Mouse (Mus musculus) liver, adult 2 months (tissue): ENCODE data around the gene Tmem82. TPM values are rescaled to one million over a fixed set of nuclear protein-coding genes. Genes with fewer than 3 reads are reported as not detected.

Source experiments
- DNase-seq: peaks from one replicate; pipeline ENCODE4 v3.0.0-alpha.2; 2011; ENCODE audit warnings: low read depth, low spot score; ENCODE audit errors: extremely low read depth
- H3K27ac ChIP-seq: fragments of 200-500 bp; replicated peaks from 2 replicates; pipeline ENCODE4 v1.5.1; 2012; ENCODE audit warnings: low read depth, mild to moderate bottlenecking, control low read depth, inconsistent platforms, low read length; ENCODE audit not compliant: insufficient read depth
- H3K27me3 ChIP-seq: fragments of 200-500 bp; 2 replicates; pipeline ENCODE4 v1.6.1; 2012; ENCODE audit warnings: mild to moderate bottlenecking, moderate library complexity, low read length, inconsistent platforms; ENCODE audit not compliant: control insufficient read depth, insufficient read depth
- H3K36me3 ChIP-seq: fragments of 200-500 bp; 2 replicates; pipeline ENCODE4 v1.6.1; 2012; ENCODE audit warnings: low read length, inconsistent platforms; ENCODE audit not compliant: control insufficient read depth, insufficient read depth
- H3K4me1 ChIP-seq: fragments of 200-500 bp; 2 replicates; pipeline ENCODE4 v1.6.1; 2011; ENCODE audit warnings: low read length; ENCODE audit not compliant: control insufficient read depth, insufficient read depth
- H3K4me3 ChIP-seq: fragments of 200-500 bp; 2 replicates; pipeline ENCODE4 v1.5.1; 2011; ENCODE audit warnings: low read depth, mild to moderate bottlenecking, control low read depth, low read length, moderate library complexity; ENCODE audit not compliant: insufficient read depth
- H3K79me2 ChIP-seq: fragments of 200-500 bp; 2 replicates; pipeline ENCODE4 v1.6.1; 2012; ENCODE audit warnings: inconsistent platforms, mild to moderate bottlenecking, low read length, moderate library complexity; ENCODE audit not compliant: control insufficient read depth, insufficient read depth
- H3K9ac ChIP-seq: fragments of 200-500 bp; 2 replicates; pipeline ENCODE4 v1.6.1; 2012; ENCODE audit warnings: low read depth, mild to moderate bottlenecking, control low read depth, inconsistent platforms, low read length
- CTCF ChIP-seq: fragments of 200-500 bp; IDR thresholded peaks from 2 replicates; pipeline ENCODE4 v1.5.1; 2011; ENCODE audit warnings: low read depth, low read length, control low read depth
- POLR2A ChIP-seq: fragments of 200-500 bp; IDR thresholded peaks from 2 replicates; pipeline ENCODE4 v1.6.1; 2011; ENCODE audit warnings: low read length, control low read depth; ENCODE audit not compliant: insufficient read depth; ENCODE audit errors: extremely low read depth
- WGBS: fragments of 180-500 bp; shearing (Covaris S2); methylation state at CpG from one replicate; pipeline ENCODE4 v1.1.7; 2018; 5-methylcytosine and 5-hydroxymethylcytosine counted together
- polyA plus RNA-seq: library from polyadenylated mRNA; depleted of rRNA; stranded (reverse); fragments of >200 nt; gene quantifications from 2 replicates; pipeline ENCODE4 v1.2.3, GENCODE M21; 2012
- total RNA-seq: library from RNA; depleted of rRNA; stranded (reverse); fragments of >200 nt; gene quantifications from 2 replicates; pipeline ENCODE4 v1.2.3, GENCODE M21; 2014

Gene Tmem82
- total and polyA plus RNA-seq, 2 experiments, result 9.3 to 34.7 TPM

- Histone ChIP-seq H3K27me3 (no peaks in the 10 kb centered on the region), H3K9ac (no peak overlapping the region), H3K79me2 (peaks cover 13% of the 10 kb centered on the region; the same call in 1 of the 2 replicates), H3K36me3 (no peaks in the 10 kb centered on the region), H3K4me3 (no peak overlapping the region), H3K27ac (no peak overlapping the region), H3K4me1 (peaks cover 20% of the 10 kb centered on the region)
- 85% methylated on average over 4 of the region's 4 CpGs for whole genome bisulfite sequencing
- peak; percentile 41 for TF ChIP-seq CTCF
- no peak for TF ChIP-seq POLR2A
- DNase-seq, result no peak
These were observed 41.3 kb upstream of the Tmem82 start for GRCm38 (mm10) chr4:141659739-141660138.

- Histone ChIP-seq H3K4me3 (no peak overlapping the region), H3K9ac (no peak overlapping the region), H3K79me2 (peaks cover 15% of the 10 kb centered on the region; the same call in 1 of the 2 replicates), H3K27me3 (no peaks in the 10 kb centered on the region), H3K36me3 (no peaks in the 10 kb centered on the region), H3K27ac (no peak overlapping the region), H3K4me1 (peaks cover 17% of the 10 kb centered on the region)
- no peak for TF ChIP-seq POLR2A
- TF ChIP-seq CTCF, result no peak
- 78% methylated on average over 6 of the region's 6 CpGs for WGBS
- DNase-seq, result no peak
These were observed 40.5 kb upstream of the Tmem82 start for GRCm38 (mm10) chr4:141658846-141659484.

GRCm38 (mm10) chr4:141656932-141657331 lies 38.5 kb upstream of the Tmem82 start:
- no peak overlapping the region for H3K4me3 ChIP-seq
- H3K27ac ChIP-seq, result no peak overlapping the region
- TF ChIP-seq CTCF (no peak), POLR2A (no peak)
- no peaks in the 10 kb centered on the region for H3K27me3 ChIP-seq
- WGBS, result 47% methylated on average over 8 of the region's 8 CpGs
- no peak overlapping the region for H3K9ac ChIP-seq
- H3K36me3 ChIP-seq, result no peaks in the 10 kb centered on the region
- H3K79me2 ChIP-seq, result peaks cover 25% of the 10 kb centered on the region; the same call in 1 of the 2 replicates
- H3K4me1 ChIP-seq, result peaks cover 10% of the 10 kb centered on the region
- DNase-seq, result peak; percentile 54

DNA sequence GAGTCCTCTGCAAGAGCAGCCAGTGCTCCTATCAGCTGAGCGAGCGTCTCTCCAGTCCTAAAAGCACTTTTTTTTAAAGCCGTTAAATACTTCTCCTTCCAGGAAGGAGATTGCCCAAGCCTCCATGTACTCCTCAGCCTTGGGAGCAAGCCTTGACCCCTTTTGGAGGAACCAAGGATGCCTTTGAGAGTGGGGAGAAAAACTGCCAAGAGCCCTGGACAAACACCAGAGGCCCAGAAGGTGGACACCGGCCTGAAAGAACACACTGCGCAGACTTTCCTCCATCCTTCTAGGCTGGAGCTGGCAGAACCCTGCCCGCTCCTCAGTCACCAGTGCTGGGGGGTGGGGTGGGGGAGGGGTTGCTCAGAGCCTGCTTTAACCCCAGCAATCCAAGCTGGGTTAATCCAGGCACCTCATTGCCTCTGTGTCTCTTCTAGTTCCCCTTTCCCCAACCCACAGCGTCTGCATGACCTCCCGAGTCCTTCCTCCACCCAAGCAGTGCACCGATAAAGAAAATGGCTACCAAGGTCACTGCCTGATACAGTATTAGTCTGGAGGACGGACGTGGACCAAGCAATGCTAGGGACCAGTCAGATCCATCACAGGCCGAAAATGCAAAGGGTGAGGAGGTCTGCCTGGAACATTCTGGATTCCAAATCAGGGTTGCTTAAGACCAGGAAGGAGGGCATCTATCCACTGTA lies 37.6 kb upstream of the Tmem82 start:
- Histone ChIP-seq H3K4me3 (no peak overlapping the region), H3K27me3 (no peaks in the 10 kb centered on the region), H3K9ac (no peak overlapping the region), H3K4me1 (peaks cover 10% of the 10 kb centered on the region), H3K79me2 (peaks cover 29% of the 10 kb centered on the region; the same call in 1 of the 2 replicates), H3K27ac (no peak overlapping the region), H3K36me3 (no peaks in the 10 kb centered on the region)
- no peak for DNase-seq
- WGBS, result 80% methylated on average over 12 of the region's 12 CpGs
- TF ChIP-seq CTCF (no peak), POLR2A (no peak)

GRCm38 (mm10) chr4:141654509-141654908 lies 36.1 kb upstream of the Tmem82 start:
- H3K9ac ChIP-seq, result no peak overlapping the region
- TF ChIP-seq CTCF (no peak), POLR2A (no peak)
- WGBS, result 94% methylated on average over 6 of the region's 6 CpGs

GRCm38 (mm10) chr4:141653813-141654212 lies 35.4 kb upstream of the Tmem82 start:
- Histone ChIP-seq H3K4me1 (peaks cover 10% of the 10 kb centered on the region), H3K9ac (no peak overlapping the region), H3K27me3 (no peaks in the 10 kb centered on the region), H3K4me3 (no peak overlapping the region), H3K36me3 (no peaks in the 10 kb centered on the region), H3K27ac (no peak overlapping the region), H3K79me2 (peaks cover 39% of the 10 kb centered on the region; the same call in 1 of the 2 replicates)
- TF ChIP-seq POLR2A, result no peak
- no peak for TF ChIP-seq CTCF
- DNase-seq, result no peak
- WGBS, result 96% methylated on average over 13 of the region's 13 CpGs

More at GRCm38 (mm10) chr4:141654509-141654908, 36.1 kb upstream of the Tmem82 start:
- Histone ChIP-seq H3K4me3 (no peak overlapping the region), H3K27me3 (no peaks in the 10 kb centered on the region), H3K36me3 (no peaks in the 10 kb centered on the region), H3K4me1 (peaks cover 10% of the 10 kb centered on the region), H3K27ac (no peak overlapping the region), H3K79me2 (peaks cover 35% of the 10 kb centered on the region; the same call in 1 of the 2 replicates)
- DNase-seq, result no peak
